Mouse (Mus musculus): ENCODE data around the gene Gcnt3. TPM values are rescaled to one million over a fixed set of nuclear protein-coding genes. Genes with fewer than 3 reads are reported as not detected.

Gene Gcnt3
- polyA plus RNA-seq, 1 experiment from 2014 or later: not detected

DNA sequence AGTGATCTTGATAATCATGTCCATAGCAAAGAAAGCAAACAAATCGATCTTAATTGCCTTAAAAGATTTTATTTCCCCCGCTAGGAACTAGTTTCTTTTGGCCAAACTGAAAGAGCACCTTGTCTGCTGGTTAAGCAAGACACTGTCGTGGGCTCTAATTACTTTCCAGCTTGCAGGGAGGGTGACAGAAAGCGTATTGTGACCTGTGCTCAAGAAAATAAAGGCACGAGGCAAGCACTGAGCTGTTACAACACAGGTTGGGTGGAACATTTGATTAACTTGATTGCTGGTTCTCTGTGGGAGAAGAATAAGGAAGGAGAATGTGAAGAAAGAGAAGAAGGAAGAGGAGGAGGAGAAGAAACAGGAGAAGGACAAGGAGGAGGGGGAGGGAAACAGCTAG lies 10.4 kb upstream of the Gcnt3 start:
- Histone ChIP-seq H3K36me3 (ENCODE audit: control insufficient read depth, insufficient read depth) (no peaks in the 10 kb centered on the region), H3K9ac (replicated peaks; ENCODE audit: low read depth, low read length) (no peak overlapping the region), H3K4me3 (replicated peaks; ENCODE audit: low read length) (no peak overlapping the region), H3K9me3 (ENCODE audit: control insufficient read depth, low read length) (no peaks in the 10 kb centered on the region), H3K4me1 (replicated peaks; ENCODE audit: control insufficient read depth, insufficient read depth, low read length) (no peaks in the 10 kb centered on the region), H3K4me2 (ENCODE audit: low read length) (no peak overlapping the region), H3K27ac (ENCODE audit: low read length) (no peak overlapping the region), H3K27me3 (replicated peaks; ENCODE audit: control insufficient read depth, insufficient read depth, low read length) (no peaks in the 10 kb centered on the region)
- ATAC-seq: no peak
- WGBS: 17% methylated on average over 5 of the region's 5 CpGs

DNA sequence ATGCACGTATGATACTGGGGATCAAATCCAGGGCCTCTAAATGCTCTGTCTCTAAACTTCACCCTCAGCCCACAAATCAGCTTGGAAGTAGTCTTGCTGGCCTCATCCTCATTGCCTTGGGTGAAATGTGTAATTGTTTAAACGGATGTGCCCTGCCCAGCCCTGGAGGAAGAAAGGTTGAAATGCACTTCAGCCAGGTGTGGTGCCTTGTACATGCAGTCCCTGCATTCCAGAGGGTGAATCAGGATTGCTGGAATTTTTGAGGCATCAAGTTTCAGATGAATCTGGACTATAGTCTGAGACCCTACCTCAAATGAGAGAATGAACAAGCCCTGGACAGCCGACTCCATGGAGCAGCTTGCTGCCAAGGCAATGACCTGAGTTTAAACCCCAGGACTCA lies 10.0 kb upstream of the Gcnt3 start:
- WGBS: 68% methylated on average over 3 of the region's 3 CpGs
- H3K9me3 ChIP-seq (ENCODE audit: control insufficient read depth, low read length): no peaks in the 10 kb centered on the region

DNA sequence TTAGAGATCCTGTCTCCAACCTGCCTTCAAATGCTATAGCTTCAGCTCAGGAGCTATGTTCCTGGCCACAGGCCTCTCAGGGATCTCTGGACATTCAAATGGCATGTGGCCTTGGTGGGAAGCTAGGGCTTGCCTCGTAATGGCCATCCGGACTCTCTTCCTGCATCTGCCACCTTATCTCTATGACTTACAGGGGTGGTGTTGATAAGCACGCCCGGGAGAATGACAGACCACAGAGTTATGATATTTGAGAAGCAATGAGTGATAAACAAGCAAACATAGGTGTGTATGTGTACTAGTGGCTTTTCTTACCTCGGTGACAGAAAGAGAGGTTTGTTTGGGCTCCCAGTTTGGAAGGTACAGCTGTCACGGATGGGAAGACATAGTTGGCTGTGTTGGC lies 8.4 kb upstream of the Gcnt3 start:
- Histone ChIP-seq H3K36me3 (ENCODE audit: control insufficient read depth, insufficient read depth) (no peaks in the 10 kb centered on the region), H3K27me3 (replicated peaks; ENCODE audit: control insufficient read depth, insufficient read depth, low read length) (no peaks in the 10 kb centered on the region), H3K4me3 (replicated peaks; ENCODE audit: low read length) (no peak overlapping the region), H3K9me3 (ENCODE audit: control insufficient read depth, low read length) (no peaks in the 10 kb centered on the region), H3K4me2 (ENCODE audit: low read length) (no peak overlapping the region), H3K9ac (replicated peaks; ENCODE audit: low read depth, low read length) (no peak overlapping the region), H3K4me1 (replicated peaks; ENCODE audit: control insufficient read depth, insufficient read depth, low read length) (no peaks in the 10 kb centered on the region), H3K27ac (ENCODE audit: low read length) (no peak overlapping the region)
- 95% methylated on average over 6 of the region's 6 CpGs for WGBS
- no peak for ATAC-seq

More for the DNA sequence above, 10.0 kb upstream of the Gcnt3 start:
- Histone ChIP-seq H3K27me3 (replicated peaks; ENCODE audit: control insufficient read depth, insufficient read depth, low read length) (no peaks in the 10 kb centered on the region), H3K9ac (replicated peaks; ENCODE audit: low read depth, low read length) (no peak overlapping the region), H3K27ac (ENCODE audit: low read length) (no peak overlapping the region), H3K4me1 (replicated peaks; ENCODE audit: control insufficient read depth, insufficient read depth, low read length) (no peaks in the 10 kb centered on the region), H3K36me3 (ENCODE audit: control insufficient read depth, insufficient read depth) (no peaks in the 10 kb centered on the region), H3K4me3 (replicated peaks; ENCODE audit: low read length) (no peak overlapping the region), H3K4me2 (ENCODE audit: low read length) (no peak overlapping the region)
- no peak for ATAC-seq

DNA sequence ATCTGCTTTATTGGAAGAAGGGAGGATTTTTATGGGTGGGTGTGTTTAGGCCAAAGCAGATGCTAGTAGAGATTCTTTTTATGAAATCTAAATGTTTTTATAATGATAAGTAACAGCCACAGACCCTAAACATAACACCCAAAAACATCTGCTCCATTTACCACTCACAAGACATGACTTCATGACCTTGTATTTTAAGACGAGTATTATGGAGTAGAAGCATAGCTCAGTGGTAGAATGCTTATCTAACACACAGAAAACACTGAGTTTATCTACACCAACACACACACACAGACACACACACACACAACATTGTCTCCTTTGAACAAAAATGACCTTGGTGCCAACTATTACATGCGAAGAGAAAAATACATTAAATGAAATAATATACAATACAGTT lies 7.0 kb upstream of the Gcnt3 start:
- 81% methylated on average over 2 of the region's 2 CpGs for WGBS
- no peaks in the 10 kb centered on the region for H3K36me3 ChIP-seq (ENCODE audit: control insufficient read depth, insufficient read depth)
- H3K4me2 ChIP-seq (ENCODE audit: low read length): no peak overlapping the region
- no peaks in the 10 kb centered on the region for H3K9me3 ChIP-seq (ENCODE audit: control insufficient read depth, low read length)
- H3K9ac ChIP-seq (replicated peaks; ENCODE audit: low read depth, low read length): no peak overlapping the region
- no peaks in the 10 kb centered on the region for H3K27me3 ChIP-seq (replicated peaks; ENCODE audit: control insufficient read depth, insufficient read depth, low read length)
- no peaks in the 10 kb centered on the region for H3K4me1 ChIP-seq (replicated peaks; ENCODE audit: control insufficient read depth, insufficient read depth, low read length)
- no peak overlapping the region for H3K4me3 ChIP-seq (replicated peaks; ENCODE audit: low read length)
- no peak overlapping the region for H3K27ac ChIP-seq (ENCODE audit: low read length)
- ATAC-seq: no peak

DNA sequence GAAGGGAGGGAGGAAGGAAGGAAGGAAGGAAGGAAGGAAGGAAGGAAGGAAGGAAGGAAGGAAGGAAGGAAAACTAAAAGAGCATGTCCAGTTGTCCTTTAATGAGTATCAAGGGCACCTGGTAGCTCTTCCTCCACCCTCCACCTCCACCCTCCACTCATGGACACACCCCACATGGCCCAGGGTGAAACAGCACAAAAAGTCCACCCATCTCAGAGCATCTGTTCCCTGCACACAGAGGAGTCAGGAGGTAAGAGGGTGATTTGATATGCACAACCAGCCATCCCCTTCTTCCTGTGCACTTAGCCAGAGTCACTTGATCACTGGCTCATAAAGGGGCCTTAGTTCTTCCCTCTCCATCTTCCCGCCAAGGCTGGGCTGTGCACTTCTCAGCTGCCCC lies 5.0 kb upstream of the Gcnt3 start:
- Histone ChIP-seq H3K4me3 (replicated peaks; ENCODE audit: low read length) (no peak overlapping the region), H3K27me3 (replicated peaks; ENCODE audit: control insufficient read depth, insufficient read depth, low read length) (no peaks in the 10 kb centered on the region), H3K4me1 (replicated peaks; ENCODE audit: control insufficient read depth, insufficient read depth, low read length) (no peaks in the 10 kb centered on the region), H3K27ac (ENCODE audit: low read length) (no peak overlapping the region), H3K4me2 (ENCODE audit: low read length) (no peak overlapping the region), H3K9me3 (ENCODE audit: control insufficient read depth, low read length) (no peaks in the 10 kb centered on the region), H3K36me3 (ENCODE audit: control insufficient read depth, insufficient read depth) (no peaks in the 10 kb centered on the region), H3K9ac (replicated peaks; ENCODE audit: low read depth, low read length) (no peak overlapping the region)
- no peak for ATAC-seq
- WGBS: 74% methylated on average over 1 of the region's 1 CpGs

DNA sequence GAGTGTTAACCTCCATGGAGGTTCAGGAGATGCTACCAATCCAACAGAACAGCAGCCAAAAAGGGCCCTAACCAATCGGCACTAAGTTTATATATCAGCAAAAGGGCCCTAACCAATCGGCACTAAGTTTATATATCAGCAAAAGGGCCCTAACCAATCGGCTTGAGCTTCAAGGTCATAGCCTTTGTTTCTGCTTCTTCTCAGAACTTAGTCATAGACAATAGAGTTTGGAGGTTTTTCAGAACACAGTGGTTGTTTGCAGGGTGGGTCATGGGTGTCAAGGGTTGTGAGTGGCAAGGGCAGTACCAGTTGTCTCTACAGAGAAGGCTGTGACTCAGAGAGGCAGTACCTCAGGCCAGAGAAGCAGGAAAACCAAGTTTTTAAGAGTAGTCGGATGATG lies 4.2 kb upstream of the Gcnt3 start:
- ATAC-seq: no peak
- Histone ChIP-seq H3K4me3 (replicated peaks; ENCODE audit: low read length) (no peak overlapping the region), H3K27ac (ENCODE audit: low read length) (no peak overlapping the region), H3K27me3 (replicated peaks; ENCODE audit: control insufficient read depth, insufficient read depth, low read length) (no peaks in the 10 kb centered on the region), H3K4me1 (replicated peaks; ENCODE audit: control insufficient read depth, insufficient read depth, low read length) (no peaks in the 10 kb centered on the region), H3K36me3 (ENCODE audit: control insufficient read depth, insufficient read depth) (no peaks in the 10 kb centered on the region), H3K4me2 (ENCODE audit: low read length) (no peak overlapping the region), H3K9me3 (ENCODE audit: control insufficient read depth, low read length) (no peaks in the 10 kb centered on the region), H3K9ac (replicated peaks; ENCODE audit: low read depth, low read length) (no peak overlapping the region)
- 96% methylated on average over 4 of the region's 4 CpGs for WGBS

DNA sequence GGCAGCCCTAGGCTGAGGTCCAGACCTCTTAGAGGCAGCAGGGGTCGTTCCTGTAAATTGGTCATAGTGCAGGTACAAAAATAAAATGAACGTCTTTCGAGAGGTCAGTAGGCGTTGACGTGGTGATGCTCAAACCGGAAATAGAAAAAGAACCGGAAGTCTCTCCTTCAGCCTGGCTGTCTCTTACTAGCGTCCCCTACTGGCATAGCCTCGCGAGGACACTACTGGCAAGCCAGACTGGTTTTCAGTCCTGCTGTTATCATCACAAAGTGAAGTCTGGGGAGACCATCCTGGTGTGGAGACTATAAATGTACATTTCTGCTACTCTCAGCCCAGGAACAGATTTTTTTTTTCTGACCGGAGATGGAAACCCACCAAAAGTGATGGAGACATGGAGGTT lies 2.7 kb upstream of the Gcnt3 start:
- no peaks in the 10 kb centered on the region for H3K4me1 ChIP-seq (replicated peaks; ENCODE audit: control insufficient read depth, insufficient read depth, low read length)
- H3K9me3 ChIP-seq (ENCODE audit: control insufficient read depth, low read length): no peaks in the 10 kb centered on the region
- H3K9ac ChIP-seq (replicated peaks; ENCODE audit: low read depth, low read length): no peak overlapping the region
- no peaks in the 10 kb centered on the region for H3K36me3 ChIP-seq (ENCODE audit: control insufficient read depth, insufficient read depth)
- no peaks in the 10 kb centered on the region for H3K27me3 ChIP-seq (replicated peaks; ENCODE audit: control insufficient read depth, insufficient read depth, low read length)
- no peak overlapping the region for H3K4me3 ChIP-seq (replicated peaks; ENCODE audit: low read length)
- 91% methylated on average over 11 of the region's 11 CpGs for WGBS
- H3K4me2 ChIP-seq (ENCODE audit: low read length): no peak overlapping the region
- no peak for ATAC-seq
- H3K27ac ChIP-seq (ENCODE audit: low read length): no peak overlapping the region

DNA sequence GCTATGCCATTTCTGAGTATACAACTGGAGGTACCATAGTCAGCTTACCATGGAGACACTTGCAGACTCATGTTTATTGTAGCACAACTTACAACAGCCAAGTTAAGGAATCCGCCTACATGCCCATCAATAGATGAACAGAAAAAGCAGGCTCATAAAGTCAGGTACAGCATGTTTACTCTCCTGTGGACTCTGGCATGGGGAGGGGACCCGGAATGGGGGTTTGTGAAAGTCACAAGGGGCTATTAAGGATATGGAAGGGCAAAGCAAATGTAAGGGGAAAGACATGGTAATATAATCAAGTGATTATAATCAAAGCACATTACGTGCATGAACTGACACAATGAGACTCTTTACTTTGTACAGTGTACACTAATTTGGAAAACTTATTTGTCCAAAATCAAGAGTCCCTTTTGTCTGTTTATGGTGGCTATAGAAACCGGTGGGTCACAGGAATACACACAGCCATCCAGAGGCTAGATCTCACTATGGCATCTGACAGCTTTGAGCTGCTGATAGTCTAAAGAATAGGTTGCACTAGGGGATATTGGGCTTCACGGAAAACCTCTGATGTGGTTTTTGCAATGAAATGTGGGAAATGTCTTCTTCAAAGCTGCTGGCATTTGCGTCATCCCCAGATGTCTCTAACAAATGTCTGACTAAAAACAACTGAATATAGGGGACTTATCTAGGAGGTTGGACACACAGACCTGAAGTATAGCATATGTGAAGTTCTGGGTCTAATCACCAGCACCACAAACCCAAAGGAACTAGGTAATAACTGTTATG lies 1.9 kb upstream of the Gcnt3 start:
- 74% methylated on average over 6 of the region's 6 CpGs for WGBS
- no peak overlapping the region for H3K27ac ChIP-seq (ENCODE audit: low read length)
- H3K27me3 ChIP-seq (replicated peaks; ENCODE audit: control insufficient read depth, insufficient read depth, low read length): no peaks in the 10 kb centered on the region
- H3K4me3 ChIP-seq (replicated peaks; ENCODE audit: low read length): no peak overlapping the region
- ATAC-seq: no peak
- no peaks in the 10 kb centered on the region for H3K36me3 ChIP-seq (ENCODE audit: control insufficient read depth, insufficient read depth)
- no peaks in the 10 kb centered on the region for H3K4me1 ChIP-seq (replicated peaks; ENCODE audit: control insufficient read depth, insufficient read depth, low read length)
- no peak overlapping the region for H3K4me2 ChIP-seq (ENCODE audit: low read length)
- no peak overlapping the region for H3K9ac ChIP-seq (replicated peaks; ENCODE audit: low read depth, low read length)
- no peaks in the 10 kb centered on the region for H3K9me3 ChIP-seq (ENCODE audit: control insufficient read depth, low read length)

DNA sequence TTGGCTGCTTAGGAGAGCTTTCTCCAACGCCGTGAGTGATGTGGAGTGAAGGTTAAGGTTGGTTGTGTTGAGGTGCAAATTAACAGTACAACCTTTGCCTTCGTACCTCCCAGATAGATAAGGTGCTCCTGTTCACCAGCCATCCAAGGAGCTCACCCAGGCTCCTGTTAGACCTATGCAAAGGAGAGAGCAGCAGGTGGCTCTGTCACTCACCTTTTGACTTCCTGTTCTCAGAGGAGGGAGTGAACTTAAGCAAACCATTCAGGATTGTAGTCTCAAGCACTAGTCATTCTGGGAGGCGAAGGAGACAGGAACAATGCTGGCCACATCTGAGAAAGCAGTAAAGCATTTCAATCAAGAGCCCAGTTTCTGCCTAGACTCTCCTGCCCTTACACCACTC lies 1.2 kb downstream of the Gcnt3 start:
- 80% methylated on average over 4 of the region's 4 CpGs for WGBS
- H3K36me3 ChIP-seq (ENCODE audit: control insufficient read depth, insufficient read depth): no peaks in the 10 kb centered on the region
- H3K27ac ChIP-seq (ENCODE audit: low read length): no peak overlapping the region
- no peak overlapping the region for H3K4me2 ChIP-seq (ENCODE audit: low read length)
- H3K27me3 ChIP-seq (replicated peaks; ENCODE audit: control insufficient read depth, insufficient read depth, low read length): no peaks in the 10 kb centered on the region
- H3K9ac ChIP-seq (replicated peaks; ENCODE audit: low read depth, low read length): no peak overlapping the region
- H3K4me1 ChIP-seq (replicated peaks; ENCODE audit: control insufficient read depth, insufficient read depth, low read length): no peaks in the 10 kb centered on the region
- no peak for ATAC-seq
- H3K9me3 ChIP-seq (ENCODE audit: control insufficient read depth, low read length): no peaks in the 10 kb centered on the region
- H3K4me3 ChIP-seq (replicated peaks; ENCODE audit: low read length): no peak overlapping the region

DNA sequence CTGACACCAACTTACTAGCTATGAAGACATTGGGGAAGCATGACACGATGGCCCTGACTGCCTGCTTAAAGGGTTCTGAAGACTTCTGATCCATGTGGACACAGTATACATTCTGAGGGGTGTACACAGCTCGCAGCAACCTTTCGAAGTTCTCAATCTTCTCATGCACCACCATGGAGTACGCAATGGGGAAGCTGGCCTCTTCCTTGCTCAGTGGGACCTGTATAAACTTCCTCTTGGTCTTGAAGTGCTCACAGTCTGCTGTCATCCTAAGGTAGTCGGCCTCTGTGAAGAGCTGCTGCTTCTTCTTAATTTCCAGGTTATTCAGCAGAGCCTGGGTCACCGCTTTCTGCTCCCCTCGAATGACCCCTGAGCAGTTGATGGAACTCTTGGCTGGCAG lies 3.2 kb downstream of the Gcnt3 start:
- Histone ChIP-seq H3K27me3 (replicated peaks; ENCODE audit: control insufficient read depth, insufficient read depth, low read length) (no peaks in the 10 kb centered on the region), H3K9me3 (ENCODE audit: control insufficient read depth, low read length) (no peaks in the 10 kb centered on the region), H3K36me3 (ENCODE audit: control insufficient read depth, insufficient read depth) (no peaks in the 10 kb centered on the region), H3K9ac (replicated peaks; ENCODE audit: low read depth, low read length) (no peak overlapping the region), H3K4me1 (replicated peaks; ENCODE audit: control insufficient read depth, insufficient read depth, low read length) (no peaks in the 10 kb centered on the region), H3K27ac (ENCODE audit: low read length) (no peak overlapping the region), H3K4me3 (replicated peaks; ENCODE audit: low read length) (no peak overlapping the region), H3K4me2 (ENCODE audit: low read length) (no peak overlapping the region)
- WGBS: 91% methylated on average over 7 of the region's 7 CpGs
- no peak for ATAC-seq

Data from forebrain, embryonic 16.5 days (tissue).